Mouse (Mus musculus) midbrain, embryonic 11.5 days (tissue): ENCODE measurements around the gene Il5. TPM values are rescaled to one million over a fixed set of nuclear protein-coding genes. Genes with fewer than 3 reads are reported as not detected.
"Not testable (repeated sequence)": the region's sequence is repeated elsewhere in the genome, so short reads cannot be mapped to it uniquely, and the experiment has no call there.

ENCODE experiments used
- ATAC-seq: fragments of 200-750 bp; cut with Nextera tagmentation; 2 replicates; pipeline ENCODE4 v1.8.0; 2017; ENCODE audit warnings: moderate TSS enrichment, moderate library complexity; ENCODE audit not compliant: low FRiP score
- DNase-seq: peaks from one replicate; pipeline ENCODE4 v3.0.0; 2015; ENCODE audit warnings: low spot score; ENCODE audit errors: missing footprints
- H3K27ac ChIP-seq: fragments of 300-500 bp; sonication (generic); 2 replicates; pipeline ENCODE4 v1.5.1; 2014; ENCODE audit warnings: low read depth, low read length
- H3K27me3 ChIP-seq: fragments of 300-500 bp; sonication (generic); 2 replicates; pipeline ENCODE4 v1.6.1; 2014; ENCODE audit warnings: mild to moderate bottlenecking, low read length, moderate library complexity, mixed read lengths; ENCODE audit not compliant: control insufficient read depth, insufficient read depth
- H3K36me3 ChIP-seq: fragments of 300-500 bp; sonication (generic); 2 replicates; pipeline ENCODE4 v1.6.1; 2014; ENCODE audit warnings: mild to moderate bottlenecking, low read length, moderate library complexity, mixed read lengths; ENCODE audit not compliant: control insufficient read depth, insufficient read depth
- H3K4me1 ChIP-seq: fragments of 300-500 bp; sonication (generic); 2 replicates; pipeline ENCODE4 v1.6.1; 2014; ENCODE audit warnings: low read length; ENCODE audit not compliant: control insufficient read depth, insufficient read depth
- H3K4me2 ChIP-seq: fragments of 300-500 bp; sonication (generic); 2 replicates; pipeline ENCODE4 v1.6.1; 2014; ENCODE audit warnings: mild to moderate bottlenecking, moderate library complexity
- H3K4me3 ChIP-seq: fragments of 300-500 bp; sonication (generic); 2 replicates; pipeline ENCODE4 v1.5.1; 2014; ENCODE audit warnings: low read depth, low read length
- H3K9ac ChIP-seq: fragments of 300-500 bp; sonication (generic); 2 replicates; pipeline ENCODE4 v1.6.1; 2014; ENCODE audit warnings: low read length
- H3K9me3 ChIP-seq: fragments of 300-500 bp; sonication (generic); 2 replicates; pipeline ENCODE4 v1.6.1; 2016; ENCODE audit warnings: low read length; ENCODE audit not compliant: control insufficient read depth
- WGBS: fragments of 180-500 bp; shearing (Covaris S2); extraction: QIAGEN DNeasy Blood & Tissue Kit; methylation state at CpG from one replicate; pipeline ENCODE4 v1.1.7; 2014; 5-methylcytosine and 5-hydroxymethylcytosine counted together
- polyA plus RNA-seq: library from polyadenylated mRNA; unstranded; fragments of >200 nt; fragmentation: Nextera tagmentation; extraction: Ambion mirVana; gene quantifications from 2 replicates; pipeline ENCODE4 v1.2.1, GENCODE M21; 2014

Gene Il5
- polyA plus RNA-seq, 1 experiment from 2014 or later: not detected

- Histone ChIP-seq H3K36me3 (no peaks in the 10 kb centered on the region), H3K9ac (no peak overlapping the region), H3K27me3 (no peaks in the 10 kb centered on the region; the same call in 1 of the 2 replicates), H3K27ac (no peak overlapping the region), H3K9me3 (no peaks in the 10 kb centered on the region), H3K4me2 (no peak overlapping the region), H3K4me3 (no peak overlapping the region), H3K4me1 (peaks cover 7% of the 10 kb centered on the region)
- ATAC-seq (no peak), DNase-seq (peak; percentile 53)
- WGBS: 80% methylated on average over 12 of the region's 12 CpGs
These were observed 34.5 kb downstream of the Il5 start for GRCm38 (mm10) chr11:53755011-53755595.

GRCm38 (mm10) chr11:53757612-53758011, 37.0 kb downstream of the Il5 start:
- Histone ChIP-seq H3K9me3 (no peaks in the 10 kb centered on the region), H3K4me3 (no peak overlapping the region), H3K4me2 (no peak overlapping the region), H3K27ac (no peak overlapping the region), H3K36me3 (no peaks in the 10 kb centered on the region), H3K4me1 (peaks cover 8% of the 10 kb centered on the region), H3K9ac (no peak overlapping the region), H3K27me3 (peaks cover 23% of the 10 kb centered on the region)
- 92% methylated on average over 4 of the region's 4 CpGs for WGBS
- no peak for DNase-seq
- no peak for ATAC-seq

GRCm38 (mm10) chr11:53758033-53758432, 37.4 kb downstream of the Il5 start:
- ATAC-seq, DNase-seq, H3K9me3 ChIP-seq, H3K4me2 ChIP-seq, H3K27ac ChIP-seq, H3K4me1 ChIP-seq, H3K36me3 ChIP-seq, H3K9ac ChIP-seq, H3K4me3 ChIP-seq: not testable (repeated sequence)
- peaks cover 26% of the 10 kb centered on the region for H3K27me3 ChIP-seq
- 88% methylated on average over 9 of the region's 9 CpGs for WGBS

GRCm38 (mm10) chr11:53758791-53759351, 38.3 kb downstream of the Il5 start:
- H3K27me3 ChIP-seq: peaks cover 30% of the 10 kb centered on the region
- H3K27ac ChIP-seq: no peak overlapping the region
- H3K9ac ChIP-seq: no peak overlapping the region
- H3K9me3 ChIP-seq: no peaks in the 10 kb centered on the region
- H3K4me1 ChIP-seq: peaks cover 18% of the 10 kb centered on the region
- H3K36me3 ChIP-seq: no peaks in the 10 kb centered on the region
- DNase-seq (no peak), ATAC-seq (no peak)
- WGBS: 42% methylated on average over 6 of the region's 6 CpGs
- no peak overlapping the region for H3K4me2 ChIP-seq
- H3K4me3 ChIP-seq: no peak overlapping the region

GRCm38 (mm10) chr11:53759545-53760406, 39.2 kb downstream of the Il5 start:
- no peaks in the 10 kb centered on the region for H3K9me3 ChIP-seq
- H3K9ac ChIP-seq: no peak overlapping the region
- H3K4me1 ChIP-seq: peaks cover 20% of the 10 kb centered on the region
- DNase-seq (peak; percentile 89), ATAC-seq (no peak)
- H3K4me2 ChIP-seq: peak overlapping the region; percentile 12
- peaks cover 34% of the 10 kb centered on the region for H3K27me3 ChIP-seq
- H3K4me3 ChIP-seq: no peak overlapping the region
- 7% methylated on average over 22 of the region's 22 CpGs for WGBS
- H3K36me3 ChIP-seq: no peaks in the 10 kb centered on the region
- H3K27ac ChIP-seq: no peak overlapping the region

- peaks cover 20% of the 10 kb centered on the region for H3K4me1 ChIP-seq
- no peaks in the 10 kb centered on the region for H3K36me3 ChIP-seq
- ATAC-seq: no peak
- no peak overlapping the region for H3K4me3 ChIP-seq
- 76% methylated on average over 5 of the region's 5 CpGs for WGBS
- no peak overlapping the region for H3K27ac ChIP-seq
- DNase-seq: no peak
- no peak overlapping the region for H3K9ac ChIP-seq
- no peak overlapping the region for H3K4me2 ChIP-seq
- no peaks in the 10 kb centered on the region for H3K9me3 ChIP-seq
- H3K27me3 ChIP-seq: peaks cover 34% of the 10 kb centered on the region
These were observed 40.7 kb downstream of the Il5 start for GRCm38 (mm10) chr11:53761284-53761683.

- DNase-seq: no peak
- Histone ChIP-seq H3K27me3 (peaks cover 34% of the 10 kb centered on the region), H3K9me3 (no peaks in the 10 kb centered on the region), H3K4me1 (peaks cover 20% of the 10 kb centered on the region), H3K27ac (no peak overlapping the region), H3K4me3 (no peak overlapping the region), H3K4me2 (no peak overlapping the region), H3K36me3 (no peaks in the 10 kb centered on the region), H3K9ac (no peak overlapping the region)
- ATAC-seq: no peak
- WGBS: 65% methylated on average over 2 of the region's 2 CpGs
These were observed 41.2 kb downstream of the Il5 start for GRCm38 (mm10) chr11:53761822-53762221.

GRCm38 (mm10) chr11:53762426-53762825, 41.8 kb downstream of the Il5 start:
- no peak for DNase-seq
- H3K9ac ChIP-seq: no peak overlapping the region
- H3K4me2 ChIP-seq: no peak overlapping the region
- H3K4me1 ChIP-seq: peaks cover 20% of the 10 kb centered on the region
- ATAC-seq: no peak
- peaks cover 34% of the 10 kb centered on the region for H3K27me3 ChIP-seq
- H3K27ac ChIP-seq: no peak overlapping the region
- no peaks in the 10 kb centered on the region for H3K36me3 ChIP-seq
- 62% methylated on average over 2 of the region's 2 CpGs for WGBS
- no peaks in the 10 kb centered on the region for H3K9me3 ChIP-seq
- H3K4me3 ChIP-seq: no peak overlapping the region
